Mouse (Mus musculus) stomach, postnatal 0 days (tissue): ENCODE data around the gene Ankrd40.

Experiments used
- CTCF ChIP-seq: IDR thresholded peaks from 2 replicates; pipeline ENCODE4 v1.5.1; 2016; ENCODE audit warnings: antibody characterized with exemption, low read depth, mild to moderate bottlenecking, moderate library complexity
- EP300 ChIP-seq: optimal IDR thresholded peaks from 2 replicates; pipeline ENCODE3; 2016; ENCODE audit warnings: antibody characterized with exemption

DNA sequence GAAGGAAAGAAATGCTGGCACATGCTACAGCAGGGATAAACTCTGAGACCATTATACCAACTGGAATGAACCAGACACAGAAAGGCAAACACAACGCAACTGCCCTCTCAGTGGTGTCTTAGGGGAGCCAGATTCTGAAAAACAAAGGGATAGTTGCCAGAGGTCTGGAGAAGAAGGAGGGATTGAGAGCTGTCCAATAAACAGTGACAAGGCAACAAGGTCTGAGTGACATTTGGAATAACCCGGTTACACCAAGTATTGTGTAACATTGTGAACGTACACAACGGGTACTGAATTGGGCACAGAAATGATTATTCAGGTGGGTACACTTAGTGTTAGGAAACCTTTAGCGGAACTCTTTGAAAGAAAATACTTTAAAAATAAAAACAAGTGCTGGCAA, 34.3 kb downstream of the Ankrd40 start:
- TF ChIP-seq CTCF (no peak), EP300 (no peak)
